In the genomic region with DNA sequence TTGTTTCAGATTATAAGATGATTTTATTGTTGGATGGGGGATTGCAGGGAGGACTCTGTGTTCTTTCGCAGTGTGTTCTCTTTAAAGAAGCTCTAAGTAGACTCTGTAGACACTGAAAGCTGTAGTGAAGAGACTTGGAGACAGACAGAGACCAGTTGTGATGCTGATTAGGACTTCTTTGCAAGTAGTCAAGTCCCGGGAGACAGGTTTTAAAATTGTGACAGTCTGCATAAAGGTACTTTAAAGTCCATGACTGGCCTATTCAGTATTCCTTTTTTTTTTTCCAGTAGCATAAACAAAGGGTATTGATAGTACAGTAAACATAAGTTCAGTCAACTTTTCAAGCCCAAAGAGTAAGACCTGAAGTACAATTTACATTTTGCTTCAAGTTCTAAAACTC, we compare ENCODE assay signal across 22 mouse cellular contexts.
"Had no signal": no experiment of that assay in that cellular context is flagged by ENCODE, and none has a peak within 500 bp of the region (broad histone marks: within the 10 kb centered on the region; RNA-seq: fewer than 3 reads in every experiment).

No protein-coding gene starts in this region.

- H3K9me3 ChIP-seq: limb, embryonic 12.5 days; limb, embryonic 15.5 days; neural tube, embryonic 12.5 days; neural tube, embryonic 15.5 days; stomach, embryonic 15.5 days had no signal

- H3K4me2 ChIP-seq: limb, embryonic 12.5 days; limb, embryonic 15.5 days; liver, embryonic 11.5 days; lung, embryonic 14.5 days; neural tube, embryonic 12.5 days; neural tube, embryonic 15.5 days; stomach, embryonic 15.5 days had no signal

- H3K27me3 ChIP-seq: limb, embryonic 12.5 days; limb, embryonic 15.5 days; neural tube, embryonic 12.5 days; neural tube, embryonic 15.5 days; stomach, embryonic 15.5 days had no signal

- H3K9ac ChIP-seq: limb, embryonic 12.5 days; limb, embryonic 15.5 days; liver, embryonic 14.5 days; liver, postnatal 0 days; lung, embryonic 14.5 days; neural tube, embryonic 12.5 days; neural tube, embryonic 15.5 days; stomach, embryonic 15.5 days had no signal

- DNase-seq: kidney, adult 18-20 months; kidney, adult 9 months; kidney, postnatal 14 days; kidney, postnatal 4 days; layer of hippocampus, postnatal 36 days; left cerebral cortex, postnatal 4 days; liver, postnatal 0 days; lung, embryonic 14.5 days; right cerebral cortex, adult 18-20 months; right cerebral cortex, postnatal 14 days; right cerebral cortex, postnatal 4 days; thymus, postnatal 25 days had no signal

- H3K36me3 ChIP-seq: limb, embryonic 12.5 days; limb, embryonic 15.5 days; neural tube, embryonic 12.5 days; neural tube, embryonic 15.5 days; stomach, embryonic 15.5 days had no signal

- H3K4me3 ChIP-seq: left cerebral cortex, adult 2 months; limb, embryonic 12.5 days; limb, embryonic 15.5 days; neural tube, embryonic 12.5 days; neural tube, embryonic 15.5 days; stomach, embryonic 15.5 days had no signal

- ATAC-seq: liver, postnatal 0 days; lung, postnatal 0 days had no signal

- H3K27ac ChIP-seq: left cerebral cortex, adult 2 months; limb, embryonic 12.5 days; limb, embryonic 15.5 days; liver, embryonic 14.5 days; macrophage; neural tube, embryonic 12.5 days; neural tube, embryonic 15.5 days; stomach, embryonic 15.5 days had no signal

- H3K4me1 ChIP-seq: stomach, embryonic 15.5 days had no signal
